Mouse (Mus musculus) right cerebral cortex, postnatal 36 days (tissue): ENCODE data around the gene Sfmbt1.

Experiments
- DNase-seq, 2 experiments: peaks; one replicate each; pipeline ENCODE4 v3.0.0; 2022; ENCODE audit warnings: low spot score in 2 of 2, mixed read lengths in 1 of 2

Gene Sfmbt1

GRCm38 (mm10) chr14:30714799-30715617, at the start of gene Sfmbt1:
Gene Sfmbt1 (plus strand): TSS chr14:30714849.
- no peak for DNase-seq

DNA sequence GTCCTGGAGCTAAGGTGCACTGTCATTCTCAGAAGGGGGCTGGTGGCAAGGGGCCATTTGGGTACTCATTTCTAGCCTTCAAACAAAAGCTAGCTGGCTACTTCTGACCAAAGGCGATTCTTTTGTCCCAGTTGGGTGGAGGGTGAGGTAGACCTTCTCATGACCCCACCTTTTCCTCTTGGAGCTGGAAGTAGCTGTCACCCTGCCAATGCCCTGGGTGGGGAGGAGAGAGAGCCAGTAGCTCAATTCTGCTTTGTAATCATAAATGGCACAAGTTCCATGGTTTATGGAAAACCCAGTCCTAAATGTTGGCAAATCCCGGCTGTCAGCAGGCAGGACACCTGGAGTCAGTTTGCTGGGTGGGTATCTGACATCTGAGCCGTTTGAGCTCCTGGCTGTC, 48.6 kb upstream of the Sfmbt1 start:
- no peak for DNase-seq

- DNase-seq, result no peak
These were observed 48.0 kb upstream of the Sfmbt1 start for GRCm38 (mm10) chr14:30666604-30667003.

- DNase-seq, result no peak
These were observed 44.5 kb upstream of the Sfmbt1 start for GRCm38 (mm10) chr14:30670161-30670560.

DNA sequence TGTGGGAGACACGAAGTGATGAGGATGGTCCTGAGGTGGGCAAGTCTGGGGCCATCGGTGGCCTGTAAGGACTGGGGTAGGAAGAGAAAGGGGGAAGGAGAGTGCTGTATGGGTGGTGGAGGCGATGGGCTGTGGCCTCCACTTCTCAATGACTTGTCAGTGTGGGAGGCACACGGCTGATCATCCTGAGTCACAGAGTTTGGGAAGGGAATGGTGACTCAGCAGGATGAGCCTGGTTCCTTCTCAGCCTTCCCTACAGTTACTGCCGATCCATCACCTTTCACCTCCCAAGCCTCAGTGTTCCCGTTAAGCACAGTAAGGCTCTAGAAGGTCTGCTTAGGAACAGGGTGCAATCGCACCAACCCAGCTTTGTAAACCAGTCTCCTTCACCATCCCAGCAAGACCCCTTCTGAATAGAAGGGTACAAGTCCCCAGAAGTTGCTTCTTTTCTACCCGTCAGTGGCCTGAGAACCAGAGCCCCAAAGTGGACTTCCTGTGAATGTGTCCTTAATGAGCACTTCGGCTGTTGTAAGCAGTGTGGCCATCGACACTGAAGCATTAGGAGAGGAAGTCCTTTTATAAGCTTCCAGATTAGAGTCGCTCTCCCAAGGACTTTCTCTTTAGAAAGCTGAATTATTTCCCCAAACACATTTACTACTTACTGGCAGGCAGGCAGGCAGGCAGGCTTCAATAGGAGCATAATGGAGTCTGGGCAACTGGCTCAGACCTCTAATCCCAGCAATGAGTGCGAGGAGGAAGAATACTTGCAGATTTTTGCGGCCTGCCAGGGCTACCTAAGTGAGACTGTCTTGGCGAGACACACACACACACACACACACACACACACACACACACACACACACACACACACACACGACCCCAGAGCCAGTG, 43.3 kb upstream of the Sfmbt1 start:
- DNase-seq, result peak in 1 of 2 experiments; percentile 27

DNA sequence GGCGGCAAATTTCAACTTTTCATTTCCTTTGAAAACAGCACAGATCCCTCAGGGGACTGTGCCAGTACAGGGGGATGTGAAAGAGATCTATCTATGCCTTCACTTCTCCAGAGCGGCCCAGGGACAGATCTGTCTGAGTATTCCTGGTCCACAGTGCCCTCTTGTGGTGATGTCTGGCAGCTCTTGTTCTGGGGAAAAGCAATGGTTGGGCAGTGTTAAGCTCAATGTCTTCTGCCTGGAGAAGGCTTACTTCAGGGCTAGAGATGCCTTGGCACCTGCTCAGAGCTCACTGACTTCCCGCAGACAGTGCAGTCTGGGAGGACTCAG, 42.7 kb upstream of the Sfmbt1 start:
- DNase-seq, result peak; percentile 76 to 81

DNA sequence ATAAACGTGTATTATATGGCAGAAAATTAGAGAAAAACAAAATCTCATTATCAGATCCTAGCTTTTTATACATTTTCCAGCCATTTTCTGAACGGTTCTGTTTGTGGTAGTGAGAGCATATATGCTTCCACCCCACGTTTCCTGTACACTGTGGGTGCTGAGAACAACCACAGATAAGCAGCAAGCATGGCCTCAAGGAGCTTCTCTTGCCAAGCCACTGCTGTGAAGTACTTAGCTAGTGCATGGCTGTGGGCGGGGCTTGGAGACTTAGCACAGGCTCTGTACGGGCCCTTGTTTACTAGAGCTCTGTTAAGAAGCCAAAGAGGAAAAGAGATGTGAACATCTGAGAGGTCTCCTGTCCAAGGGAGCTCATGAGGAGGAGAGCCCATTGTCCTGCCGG, 39.7 kb upstream of the Sfmbt1 start:
- no peak for DNase-seq

DNA sequence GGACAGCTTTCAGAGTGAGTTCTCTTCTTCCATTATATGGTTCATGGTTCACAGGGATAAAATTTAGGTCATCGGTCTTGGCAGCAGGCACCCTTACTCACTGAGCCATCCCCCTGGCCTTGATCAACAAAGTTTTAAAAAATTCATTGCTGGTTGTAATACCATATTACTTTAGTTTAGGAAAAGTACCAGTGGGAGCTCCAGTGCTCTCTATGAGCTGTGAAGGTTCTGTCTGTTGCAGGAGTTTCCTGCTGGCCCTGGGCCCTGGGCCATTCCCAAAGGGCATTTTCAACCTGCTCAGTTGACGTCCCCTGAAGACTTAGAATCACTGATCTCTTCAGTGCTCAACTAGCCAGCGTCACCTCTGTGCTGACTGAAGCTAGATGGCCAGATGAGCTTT, 32.5 kb upstream of the Sfmbt1 start:
- no peak for DNase-seq

GRCm38 (mm10) chr14:30690685-30691084, 24.0 kb upstream of the Sfmbt1 start:
- DNase-seq, result no peak

GRCm38 (mm10) chr14:30692439-30692838, 22.2 kb upstream of the Sfmbt1 start:
- DNase-seq, result no peak

GRCm38 (mm10) chr14:30694786-30695185, 19.9 kb upstream of the Sfmbt1 start:
- peak in 1 of 2 experiments; percentile 10 for DNase-seq

DNA sequence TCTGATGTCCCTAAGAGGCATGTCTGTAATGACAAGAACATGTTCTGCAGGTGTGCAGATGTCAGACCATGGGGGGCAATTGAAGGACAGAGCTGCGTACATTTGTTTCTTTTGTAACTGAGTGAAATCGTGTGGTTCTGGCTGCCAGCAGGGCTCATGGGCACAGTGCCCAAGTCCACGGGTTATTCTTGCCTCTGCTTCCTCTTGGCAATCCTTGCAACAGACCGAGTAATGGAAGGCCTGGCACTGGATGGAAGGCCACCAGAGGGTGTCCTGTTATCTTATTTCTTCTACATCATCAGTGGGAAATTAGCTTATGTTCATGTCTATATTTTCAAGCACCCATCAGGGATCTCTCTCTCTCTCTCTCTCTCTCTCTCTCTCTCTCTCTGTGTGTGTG, 19.0 kb upstream of the Sfmbt1 start:
- DNase-seq, result peak; percentile 60 to 63

GRCm38 (mm10) chr14:30697407-30698052, 17.1 kb upstream of the Sfmbt1 start:
- DNase-seq, result no peak

- no peak for DNase-seq
These were observed 15.0 kb upstream of the Sfmbt1 start for GRCm38 (mm10) chr14:30699656-30700055.

DNA sequence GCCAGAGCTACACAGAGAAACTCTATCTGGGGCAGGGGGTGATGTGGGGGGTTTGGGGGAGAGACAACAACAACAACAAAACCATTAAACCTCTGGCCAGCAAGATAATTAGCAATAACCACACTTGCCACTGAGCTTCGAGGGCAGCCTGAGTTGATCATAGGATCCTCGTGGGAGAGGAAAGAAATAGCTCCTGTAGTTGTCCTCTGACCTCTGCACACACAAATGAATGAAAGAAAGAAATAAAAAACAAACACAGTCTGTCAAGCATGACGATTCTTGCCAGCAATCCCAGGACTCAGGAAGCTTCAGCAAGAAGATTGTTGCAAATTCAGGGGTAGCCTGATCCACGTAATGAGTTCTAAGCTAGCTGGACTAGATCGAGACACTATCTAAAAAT, 12.1 kb upstream of the Sfmbt1 start:
- no peak for DNase-seq

DNA sequence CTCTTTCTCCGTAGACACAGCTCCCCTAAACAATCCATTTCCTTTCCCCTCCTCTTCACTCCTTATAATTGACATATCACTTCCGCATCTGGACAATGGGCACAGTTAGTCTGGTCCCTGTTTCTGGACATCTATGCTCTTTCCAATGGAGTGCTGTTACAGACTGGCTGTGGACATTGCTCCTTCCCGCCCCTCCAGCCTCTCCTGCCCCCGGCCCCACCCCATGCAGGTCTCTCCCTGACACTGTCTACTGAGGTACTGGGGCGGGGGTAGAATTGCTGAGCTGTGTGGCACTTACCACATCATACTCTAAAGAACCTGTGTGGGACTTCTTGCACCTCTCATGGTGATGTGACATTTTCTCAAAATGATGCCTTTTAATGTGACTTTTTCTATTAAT, 11.6 kb upstream of the Sfmbt1 start:
- DNase-seq, result no peak

DNA sequence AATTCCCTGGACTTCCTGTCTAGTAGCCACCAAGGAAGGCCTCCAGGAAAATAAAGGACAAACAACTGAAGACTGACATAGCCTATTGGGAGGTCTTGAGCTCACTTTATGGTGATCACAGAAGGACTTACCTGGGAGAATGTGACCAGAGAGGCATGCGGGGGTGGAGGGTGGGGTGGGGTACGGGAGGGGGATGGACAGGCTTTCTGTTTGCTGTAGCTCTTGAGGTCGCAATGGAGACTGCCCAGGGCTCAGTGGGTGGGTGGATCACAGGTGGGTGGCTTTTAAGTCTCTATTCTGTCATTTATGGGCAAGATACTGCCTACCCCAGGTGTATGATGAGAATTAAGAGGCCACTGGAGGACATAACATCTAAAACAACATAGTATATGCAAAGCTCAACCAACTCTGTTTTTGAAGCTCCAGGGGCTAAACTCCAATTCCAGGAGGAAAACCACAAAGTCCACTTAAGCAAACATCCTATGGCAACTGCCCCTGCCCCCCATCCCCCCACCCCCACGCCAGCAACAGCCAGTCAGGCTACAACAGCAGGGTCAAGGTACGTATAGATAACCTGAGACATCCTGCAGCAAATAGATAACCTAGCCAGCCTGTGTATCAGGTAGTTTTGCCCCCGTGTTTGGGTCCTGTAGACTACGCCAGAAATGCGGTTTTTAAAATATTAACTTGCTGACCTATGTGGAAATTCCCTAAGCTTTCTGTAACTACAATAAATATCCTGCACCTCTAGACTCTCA, 10.4 kb upstream of the Sfmbt1 start:
- no peak for DNase-seq

DNA sequence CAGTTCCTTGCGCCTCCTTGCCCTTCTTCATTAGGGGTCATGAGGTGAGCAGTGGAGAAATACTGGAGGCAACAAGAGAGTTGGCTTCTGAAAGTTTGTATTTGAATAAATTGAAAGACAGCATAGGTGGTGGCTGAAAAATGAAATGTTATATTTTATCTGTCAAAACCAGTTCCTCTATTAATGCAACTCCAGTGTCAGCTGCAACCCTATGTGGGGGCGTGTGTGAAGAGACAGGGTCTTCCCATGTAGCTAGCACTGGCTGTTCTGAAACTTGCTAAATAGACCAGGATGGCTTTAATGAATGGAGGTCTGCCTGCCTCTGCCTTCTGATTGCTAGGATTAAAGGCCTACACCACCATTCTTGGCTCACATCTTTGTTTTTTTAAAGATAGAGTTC, 2.8 kb upstream of the Sfmbt1 start:
- no peak for DNase-seq

- no peak for DNase-seq
These were observed 880 bp upstream of the Sfmbt1 start for GRCm38 (mm10) chr14:30713769-30714168.

DNA sequence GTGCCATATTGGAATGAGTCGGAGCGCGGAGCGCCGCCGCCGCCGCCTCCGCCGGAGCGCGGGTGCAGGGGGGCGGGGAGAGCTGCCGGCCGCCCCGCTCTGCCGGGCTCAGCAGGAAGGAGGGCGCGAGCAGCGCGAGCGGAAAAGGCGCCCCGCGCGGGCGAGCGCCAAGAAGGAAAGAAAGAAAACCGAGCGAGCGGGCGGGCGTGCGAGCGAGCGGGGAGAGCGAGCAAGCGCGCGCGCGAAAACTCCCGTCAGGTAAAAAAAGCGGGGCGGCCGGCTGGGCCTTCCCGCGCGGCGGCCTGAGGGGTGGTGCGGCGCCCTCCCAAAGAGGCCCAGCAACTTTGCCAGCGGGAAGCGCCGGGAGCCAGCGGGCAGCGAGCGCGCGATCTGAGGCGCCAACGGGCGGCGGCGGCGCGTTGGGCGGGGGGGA, 985 bp downstream of the Sfmbt1 start:
- peak; percentile 65 to 75 for DNase-seq
